Mouse (Mus musculus) embryo, embryonic 11.5 days (tissue): ENCODE results near the gene Adgrv1.
"Not testable (repeated sequence)": the region's sequence is repeated elsewhere in the genome, so short reads cannot be mapped to it uniquely, and the experiment has no call there.

Experiments
- DNase-seq: peaks from one replicate; pipeline ENCODE4 v3.0.0-alpha.2; 2012; ENCODE audit warnings: low read depth, low spot score

Adgrv1 gene

GRCm38 (mm10) chr13:81342987-81343596, 289.9 kb downstream of the Adgrv1 start:
- no peak for DNase-seq

- DNase-seq, result no peak
These were observed 297.7 kb downstream of the Adgrv1 start for GRCm38 (mm10) chr13:81335241-81335640.

- peak; percentile 11 for DNase-seq
These were observed 300.9 kb downstream of the Adgrv1 start for GRCm38 (mm10) chr13:81332018-81332417.

- DNase-seq, result no peak
These were observed 303.2 kb downstream of the Adgrv1 start for GRCm38 (mm10) chr13:81329762-81330161.

GRCm38 (mm10) chr13:81328181-81328580, 304.8 kb downstream of the Adgrv1 start:
- no peak for DNase-seq

- DNase-seq, result no peak
These were observed 307.2 kb downstream of the Adgrv1 start for GRCm38 (mm10) chr13:81325606-81326215.

- DNase-seq, result no peak
These were observed 309.2 kb downstream of the Adgrv1 start for GRCm38 (mm10) chr13:81323546-81324316.

GRCm38 (mm10) chr13:81316581-81316980, 316.4 kb downstream of the Adgrv1 start:
- no peak for DNase-seq

GRCm38 (mm10) chr13:81314306-81315120, 318.4 kb downstream of the Adgrv1 start:
- peak; percentile 8 for DNase-seq

- no peak for DNase-seq
These were observed 320.8 kb downstream of the Adgrv1 start for GRCm38 (mm10) chr13:81312148-81312547.

GRCm38 (mm10) chr13:81300851-81301250, 332.1 kb downstream of the Adgrv1 start:
- no peak for DNase-seq

- no peak for DNase-seq
These were observed 338.8 kb downstream of the Adgrv1 start for GRCm38 (mm10) chr13:81294106-81294505.

GRCm38 (mm10) chr13:81282193-81282592, 350.8 kb downstream of the Adgrv1 start:
- no peak for DNase-seq

GRCm38 (mm10) chr13:81280650-81281229, 352.2 kb downstream of the Adgrv1 start:
- DNase-seq, result no peak

- DNase-seq, result no peak
These were observed 353.6 kb downstream of the Adgrv1 start for GRCm38 (mm10) chr13:81279351-81279736.

GRCm38 (mm10) chr13:81278669-81279350, 354.1 kb downstream of the Adgrv1 start:
- no peak for DNase-seq

GRCm38 (mm10) chr13:81273837-81274236, 359.1 kb downstream of the Adgrv1 start:
- no peak for DNase-seq

GRCm38 (mm10) chr13:81270396-81270795, 362.6 kb downstream of the Adgrv1 start:
- no peak for DNase-seq

- DNase-seq, result no peak
These were observed 363.9 kb downstream of the Adgrv1 start for GRCm38 (mm10) chr13:81269056-81269455.

- DNase-seq, result not testable (repeated sequence)
These were observed 365.5 kb downstream of the Adgrv1 start for GRCm38 (mm10) chr13:81267489-81267888.

GRCm38 (mm10) chr13:81264465-81264864, 368.5 kb downstream of the Adgrv1 start:
- no peak for DNase-seq
